Mouse (Mus musculus) lung, adult 2 months (tissue): ENCODE measurements at regions not wholly inside any gene's neighbourhood (a gene's known extent, or its start where the extent isn't known, plus 50 kb on each side); places are given as distances from the start of the nearest gene placed in this dataset.

Experiments used
- CTCF ChIP-seq: fragments of 200-500 bp; IDR thresholded peaks from 2 replicates; pipeline ENCODE4 v1.5.1; 2011; ENCODE audit warnings: mild to moderate bottlenecking, low read length, control low read depth; ENCODE audit not compliant: insufficient read depth
- POLR2A ChIP-seq: fragments of 200-500 bp; IDR thresholded peaks from 2 replicates; pipeline ENCODE4 v1.6.1; 2011; ENCODE audit warnings: low read depth, mild to moderate bottlenecking, control low read depth, low read length, borderline replicate concordance; ENCODE audit errors: extremely low read depth

GRCm38 (mm10) chr3:58336590-58336989, 77.9 kb upstream of the Tsc22d2 start:
- TF ChIP-seq POLR2A, result no peak
- TF ChIP-seq CTCF, result no peak
